Mouse (Mus musculus) ES-Bruce4 (cell line): Measurements from ENCODE around the gene Ctsl. TPM values are rescaled to one million over a fixed set of nuclear protein-coding genes. Genes with fewer than 3 reads are reported as not detected.

Experiments used
- H3K27ac ChIP-seq: 2 replicates; pipeline ENCODE4 v1.5.1; 2012; ENCODE audit warnings: low read length, inconsistent platforms; ENCODE audit not compliant: insufficient read depth
- H3K27me3 ChIP-seq: 2 replicates; pipeline ENCODE4 v1.6.1; 2012; ENCODE audit warnings: mild to moderate bottlenecking, low read length, inconsistent platforms; ENCODE audit not compliant: control insufficient read depth, poor library complexity, insufficient read depth, severe bottlenecking
- H3K36me3 ChIP-seq: 2 replicates; pipeline ENCODE4 v1.6.1; 2012; ENCODE audit warnings: inconsistent platforms, mild to moderate bottlenecking, low read length, moderate library complexity; ENCODE audit not compliant: control insufficient read depth, poor library complexity, insufficient read depth, severe bottlenecking
- H3K4me1 ChIP-seq: one replicate; pipeline ENCODE4 v1.8.1; 2011; ENCODE audit warnings: low read length; ENCODE audit not compliant: control insufficient read depth, insufficient read depth
- H3K4me3 ChIP-seq: 2 replicates; pipeline ENCODE4 v1.5.1; 2011; ENCODE audit warnings: low read depth, mild to moderate bottlenecking, low read length
- H3K9ac ChIP-seq: 2 replicates; pipeline ENCODE4 v1.6.1; 2012; ENCODE audit warnings: low read depth, mild to moderate bottlenecking, inconsistent platforms; ENCODE audit not compliant: poor library complexity, severe bottlenecking
- H3K9me3 ChIP-seq: replicated peaks from 2 replicates; pipeline ENCODE4 v1.6.1; 2012; ENCODE audit warnings: mild to moderate bottlenecking, low read length, inconsistent platforms; ENCODE audit not compliant: control insufficient read depth, poor library complexity, insufficient read depth, severe bottlenecking
- CTCF ChIP-seq: IDR thresholded peaks from one replicate; pipeline ENCODE4 v1.8.1; 2011; ENCODE audit warnings: low read depth, low read length
- EP300 ChIP-seq: IDR thresholded peaks from 2 replicates; pipeline ENCODE4 v1.6.1; 2011; ENCODE audit warnings: low read depth, low read length; ENCODE audit not compliant: insufficient read depth
- POLR2A ChIP-seq: IDR thresholded peaks from one replicate; pipeline ENCODE4 v1.8.1; 2011; ENCODE audit warnings: low read length; ENCODE audit not compliant: insufficient read depth
- polyA plus RNA-seq: library from polyadenylated mRNA; stranded (reverse); fragments of >200 nt; gene quantifications from 2 replicates; pipeline ENCODE4 v1.2.4, GENCODE M21; 2011; ENCODE audit warnings: low read depth; ENCODE audit not compliant: missing spikeins, insufficient read depth, insufficient read length

Ctsl gene
- polyA plus RNA-seq, 1 experiment: 290 TPM

DNA sequence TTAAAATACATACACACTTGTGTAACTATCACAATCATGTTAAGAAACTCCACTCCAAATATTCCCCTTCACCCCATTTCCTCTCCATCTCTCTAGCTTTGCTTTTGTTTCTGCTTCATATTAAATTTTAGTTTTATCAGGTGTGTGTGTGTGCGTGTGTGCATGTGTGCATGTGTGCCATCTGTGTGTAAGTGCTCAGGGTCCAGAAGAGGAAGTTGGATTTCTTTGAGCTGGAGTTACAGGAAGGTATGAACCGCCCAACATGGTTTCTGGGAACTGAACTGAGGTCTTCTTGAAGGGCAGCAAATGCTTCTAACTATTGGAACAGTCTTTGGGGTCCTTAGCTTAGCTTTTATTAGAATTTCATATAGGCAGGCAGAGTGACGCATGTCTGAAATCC, 14.2 kb upstream of the Ctsl start:
- Histone ChIP-seq H3K9me3 (no peaks in the 10 kb centered on the region), H3K4me3 (no peak overlapping the region), H3K4me1 (no peaks in the 10 kb centered on the region), H3K36me3 (no peaks in the 10 kb centered on the region), H3K9ac (no peak overlapping the region), H3K27me3 (no peaks in the 10 kb centered on the region; the same call in 1 of the 2 replicates), H3K27ac (no peak overlapping the region)
- no peak for TF ChIP-seq CTCF

DNA sequence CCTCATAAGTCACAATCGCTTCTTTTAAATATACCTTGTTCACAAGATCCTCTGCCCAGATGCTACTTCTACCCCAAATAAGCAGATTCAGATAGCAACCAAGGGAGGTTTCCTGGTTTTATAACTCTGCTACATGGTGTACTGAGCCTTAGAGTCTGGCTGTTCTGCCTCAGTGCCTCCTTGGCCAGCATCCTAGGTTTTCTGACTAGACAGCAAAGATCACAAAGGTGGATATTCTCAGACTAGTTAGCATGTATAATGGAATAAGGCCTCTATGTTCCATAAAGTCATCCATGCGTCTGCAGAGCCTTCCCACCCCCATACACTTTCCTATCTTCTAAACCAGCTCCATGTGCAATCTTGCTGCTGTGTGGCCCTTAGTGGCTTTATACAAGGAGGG, 9.6 kb upstream of the Ctsl start:
- Histone ChIP-seq H3K36me3 (no peaks in the 10 kb centered on the region), H3K9ac (no peak overlapping the region), H3K27me3 (no peaks in the 10 kb centered on the region), H3K27ac (no peak overlapping the region), H3K4me3 (no peak overlapping the region), H3K4me1 (no peaks in the 10 kb centered on the region), H3K9me3 (no peaks in the 10 kb centered on the region)
- TF ChIP-seq POLR2A (no peak), CTCF (no peak), EP300 (no peak)

DNA sequence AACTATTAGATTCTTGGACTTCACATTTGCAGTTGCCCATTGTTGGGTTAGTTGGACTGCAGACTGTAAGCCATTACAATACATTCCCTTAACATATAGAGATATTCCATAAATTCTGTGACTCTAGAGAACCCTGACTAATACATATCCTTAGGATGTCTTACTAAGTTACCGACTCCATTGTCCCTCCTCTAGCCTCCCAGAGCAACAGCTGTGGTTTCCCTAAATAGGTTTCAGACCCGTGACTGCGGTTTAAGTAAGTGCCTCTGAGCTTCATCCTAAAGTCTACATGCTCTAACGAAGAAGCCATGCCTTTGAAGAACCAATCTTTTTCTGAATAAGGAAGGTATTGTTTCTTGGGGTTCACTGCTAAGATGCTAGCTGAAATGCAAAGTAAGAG, 7.9 kb upstream of the Ctsl start:
- TF ChIP-seq CTCF: no peak
- TF ChIP-seq EP300: no peak
- no peak for TF ChIP-seq POLR2A

DNA sequence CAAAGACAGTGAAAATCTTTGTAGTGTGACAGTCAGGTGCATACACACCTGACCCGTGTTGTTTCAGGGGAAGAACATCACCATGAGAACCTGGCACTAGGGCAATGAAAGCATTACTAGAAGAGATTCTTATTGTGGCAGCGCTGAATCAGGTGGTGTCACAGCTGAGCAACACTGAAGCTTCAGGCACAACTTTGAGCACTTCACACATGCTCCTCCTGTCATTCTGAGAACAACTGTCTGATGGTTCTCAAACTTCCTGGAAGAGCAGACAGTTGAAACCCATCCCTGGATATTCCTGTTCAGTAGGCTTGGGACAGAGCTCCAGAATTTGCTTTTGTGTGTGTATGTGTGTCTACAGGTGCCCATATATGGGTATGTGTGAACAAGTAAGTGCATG, 5.8 kb upstream of the Ctsl start:
- H3K27me3 ChIP-seq: no peaks in the 10 kb centered on the region
- no peaks in the 10 kb centered on the region for H3K9me3 ChIP-seq
- H3K4me1 ChIP-seq: no peaks in the 10 kb centered on the region
- no peak for TF ChIP-seq POLR2A
- H3K9ac ChIP-seq: no peak overlapping the region
- no peaks in the 10 kb centered on the region for H3K36me3 ChIP-seq
- H3K4me3 ChIP-seq: no peak overlapping the region
- no peak overlapping the region for H3K27ac ChIP-seq

More for the DNA sequence above, 7.9 kb upstream of the Ctsl start:
- no peak overlapping the region for H3K4me3 ChIP-seq
- H3K4me1 ChIP-seq: no peaks in the 10 kb centered on the region
- no peaks in the 10 kb centered on the region for H3K36me3 ChIP-seq
- H3K9me3 ChIP-seq: no peaks in the 10 kb centered on the region
- H3K9ac ChIP-seq: no peak overlapping the region
- no peaks in the 10 kb centered on the region for H3K27me3 ChIP-seq
- no peak overlapping the region for H3K27ac ChIP-seq

DNA sequence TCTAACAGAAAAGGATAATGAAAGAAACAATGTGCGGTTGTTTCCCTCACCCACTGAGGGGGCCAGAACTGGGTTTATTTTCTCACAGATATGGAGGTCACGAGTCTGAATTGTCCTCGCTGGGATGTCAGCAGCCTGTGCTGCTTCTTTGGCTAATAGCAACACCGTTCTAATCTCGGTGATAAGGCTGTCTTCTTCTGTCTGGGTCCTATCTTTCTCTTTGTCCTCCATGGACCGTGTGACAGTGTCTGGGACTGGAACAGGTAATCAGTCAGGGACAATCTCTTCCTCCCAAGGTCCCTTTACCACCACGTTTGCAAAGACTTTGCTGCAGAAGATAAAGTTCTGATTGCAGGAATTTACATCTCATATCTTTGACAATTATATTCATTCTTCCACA, 4.5 kb upstream of the Ctsl start:
- no peaks in the 10 kb centered on the region for H3K27me3 ChIP-seq
- H3K27ac ChIP-seq: no peak overlapping the region
- no peak overlapping the region for H3K4me3 ChIP-seq
- H3K4me1 ChIP-seq: no peaks in the 10 kb centered on the region
- no peaks in the 10 kb centered on the region for H3K9me3 ChIP-seq
- no peak for TF ChIP-seq CTCF
- no peak for TF ChIP-seq POLR2A
- TF ChIP-seq EP300: no peak
- H3K9ac ChIP-seq: no peak overlapping the region
- H3K36me3 ChIP-seq: no peaks in the 10 kb centered on the region

DNA sequence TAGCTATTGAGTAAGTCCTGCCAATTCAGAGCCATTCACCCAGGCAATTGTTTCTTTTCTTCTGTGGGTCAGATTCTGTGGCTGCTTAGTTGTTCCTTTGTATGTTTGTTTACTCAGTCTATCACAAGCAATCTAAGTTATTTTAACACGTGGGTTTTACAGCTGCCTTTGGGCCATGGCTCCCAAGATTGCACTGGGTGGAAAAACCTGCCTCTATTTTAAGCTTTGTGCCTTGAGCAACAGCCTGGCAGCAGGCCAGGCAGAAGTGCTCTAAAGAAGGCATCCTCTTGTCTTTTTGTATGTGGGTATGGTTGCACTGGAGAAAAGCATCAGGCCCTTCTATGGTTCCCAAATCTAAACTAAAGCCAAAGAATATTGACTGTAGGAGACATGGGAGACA, 3.0 kb upstream of the Ctsl start:
- no peaks in the 10 kb centered on the region for H3K27me3 ChIP-seq
- H3K9me3 ChIP-seq: no peaks in the 10 kb centered on the region
- TF ChIP-seq EP300 (no peak), POLR2A (no peak), CTCF (no peak)
- H3K4me3 ChIP-seq: no peak overlapping the region
- no peaks in the 10 kb centered on the region for H3K36me3 ChIP-seq
- no peak overlapping the region for H3K27ac ChIP-seq
- H3K4me1 ChIP-seq: no peaks in the 10 kb centered on the region
- no peak overlapping the region for H3K9ac ChIP-seq
